Mouse (Mus musculus) forebrain, embryonic 10.5 days (tissue): ENCODE results near the gene Mpv17l2. TPM values are rescaled to one million over a fixed set of nuclear protein-coding genes. Genes with fewer than 3 reads are reported as not detected.

Source experiments
- DNase-seq: peaks from one replicate; pipeline ENCODE4 v3.0.0-alpha.2; 2017; ENCODE audit warnings: low spot score; ENCODE audit errors: extremely low spot score
- H3K27ac ChIP-seq: fragments of 300-500 bp; sonication (generic); 2 replicates; pipeline ENCODE4 v1.5.1; 2016; ENCODE audit warnings: mild to moderate bottlenecking
- H3K27me3 ChIP-seq: fragments of 300-500 bp; sonication (generic); 2 replicates; pipeline ENCODE4 v1.6.1; 2016; ENCODE audit warnings: mild to moderate bottlenecking; ENCODE audit not compliant: poor library complexity, severe bottlenecking
- H3K36me3 ChIP-seq: fragments of 300-500 bp; sonication (generic); replicated peaks from 2 replicates; pipeline ENCODE4 v1.6.1; 2016; ENCODE audit warnings: mild to moderate bottlenecking, moderate library complexity
- H3K4me1 ChIP-seq: fragments of 300-500 bp; sonication (generic); 2 replicates; pipeline ENCODE4 v1.6.1; 2016
- H3K4me3 ChIP-seq: fragments of 300-500 bp; sonication (generic); 2 replicates; pipeline ENCODE4 v1.5.1; 2016; ENCODE audit warnings: mild to moderate bottlenecking, moderate library complexity
- H3K9me3 ChIP-seq: fragments of 300-500 bp; sonication (generic); 2 replicates; pipeline ENCODE4 v1.6.1; 2016; ENCODE audit warnings: mild to moderate bottlenecking, moderate library complexity
- WGBS: fragments of 180-500 bp; shearing (Covaris S2); methylation state at CpG from one replicate; pipeline ENCODE4 v1.1.7; 2016; 5-methylcytosine and 5-hydroxymethylcytosine counted together
- polyA plus RNA-seq: library from polyadenylated mRNA; unstranded; fragments of >200 nt; fragmentation: Nextera tagmentation; extraction: Ambion mirVana; gene quantifications from 2 replicates; pipeline ENCODE4 v1.2.1, GENCODE M21; 2016

Gene Mpv17l2
- polyA plus RNA-seq, 1 experiment from 2014 or later, result 30.8 TPM

GRCm38 (mm10) chr8:70760350-70760749, 396 bp downstream of the Mpv17l2 start:
- peaks cover 58% of the 10 kb centered on the region for H3K4me1 ChIP-seq
- peaks cover 32% of the 10 kb centered on the region for H3K36me3 ChIP-seq
- H3K27me3 ChIP-seq, result peaks cover 23% of the 10 kb centered on the region
- peak overlapping the region; percentile 85 for H3K27ac ChIP-seq
- under 1% methylated on average over 22 of the region's 22 CpGs for WGBS
- H3K4me3 ChIP-seq, result peak overlapping the region; percentile 81
- DNase-seq, result no peak
- no peaks in the 10 kb centered on the region for H3K9me3 ChIP-seq

GRCm38 (mm10) chr8:70758616-70759561, 1.9 kb downstream of the Mpv17l2 start:
- WGBS, result 80% methylated on average over 19 of the region's 19 CpGs
- peak overlapping the region; percentile 81; the same call in 1 of the 2 replicates for H3K4me3 ChIP-seq

DNA sequence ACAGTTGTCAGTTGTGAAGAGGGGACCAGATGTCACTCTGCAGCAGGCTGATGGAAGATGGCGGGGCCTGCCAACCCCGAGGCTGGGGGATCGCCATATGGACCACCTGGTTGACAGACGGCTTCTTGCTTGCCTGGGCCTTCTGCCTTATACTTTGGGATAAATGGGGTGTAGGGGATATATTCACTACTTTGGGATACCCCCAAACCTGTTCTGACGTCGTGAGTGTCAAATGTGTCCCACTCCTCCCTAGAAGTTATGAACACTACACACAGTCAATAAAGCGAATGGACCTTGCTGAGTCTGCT, 2.5 kb downstream of the Mpv17l2 start:
- Histone ChIP-seq H3K4me3 (no peak overlapping the region), H3K27ac (no peak overlapping the region; the same call in 1 of the 2 replicates), H3K4me1 (peaks cover 66% of the 10 kb centered on the region)

More at GRCm38 (mm10) chr8:70758616-70759561, 1.9 kb downstream of the Mpv17l2 start:
- no peak for DNase-seq
- Histone ChIP-seq H3K4me1 (peaks cover 61% of the 10 kb centered on the region), H3K9me3 (no peaks in the 10 kb centered on the region), H3K27ac (no peak overlapping the region; the same call in 1 of the 2 replicates), H3K27me3 (peaks cover 19% of the 10 kb centered on the region), H3K36me3 (peaks cover 26% of the 10 kb centered on the region)

DNA sequence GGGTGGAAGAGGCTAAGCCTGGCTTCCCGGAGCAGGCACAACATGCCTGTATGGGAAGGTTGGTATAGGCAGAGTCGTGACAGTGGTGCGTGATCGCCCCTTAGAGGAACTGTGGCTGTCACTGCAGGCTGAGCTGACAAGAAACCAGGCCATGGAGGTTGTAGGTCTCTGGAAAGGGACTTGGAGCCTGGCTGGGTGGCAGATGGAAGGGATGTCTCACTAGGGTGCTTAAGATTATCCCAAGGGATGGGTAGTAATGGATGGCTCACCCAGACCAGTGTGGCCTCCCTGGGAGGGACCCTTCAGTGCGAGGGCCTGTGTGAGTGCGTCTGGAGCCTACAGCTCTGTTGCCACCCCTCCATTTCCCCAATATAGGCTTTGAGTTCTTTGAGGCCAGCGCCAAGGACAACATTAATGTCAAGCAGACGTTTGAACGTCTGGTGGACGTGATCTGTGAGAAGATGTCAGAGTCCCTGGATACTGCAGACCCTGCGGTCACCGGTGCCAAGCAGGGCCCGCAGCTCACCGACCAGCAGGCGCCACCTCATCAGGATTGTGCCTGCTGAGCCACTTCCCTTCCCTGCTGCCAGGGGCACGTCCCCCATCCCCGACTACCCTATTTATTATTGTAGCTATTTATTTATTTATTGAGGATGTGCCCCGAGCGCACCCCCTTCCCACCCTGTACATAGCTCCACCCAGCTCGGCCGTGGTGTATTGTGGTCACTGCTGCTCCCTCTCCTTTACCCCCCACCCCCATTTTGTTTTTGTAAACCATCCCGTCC, 3.0 kb downstream of the Mpv17l2 start:
- peaks cover 26% of the 10 kb centered on the region for H3K36me3 ChIP-seq
- H3K9me3 ChIP-seq, result no peaks in the 10 kb centered on the region
- peaks cover 71% of the 10 kb centered on the region for H3K4me1 ChIP-seq
- no peak for DNase-seq
- H3K27me3 ChIP-seq, result peaks cover 19% of the 10 kb centered on the region
- no peak overlapping the region for H3K4me3 ChIP-seq
- no peak overlapping the region for H3K27ac ChIP-seq
- 76% methylated on average over 22 of the region's 22 CpGs for WGBS

More for the DNA sequence above, 2.5 kb downstream of the Mpv17l2 start:
- peaks cover 26% of the 10 kb centered on the region for H3K36me3 ChIP-seq
- no peak for DNase-seq
- WGBS, result 87% methylated on average over 7 of the region's 7 CpGs
- H3K27me3 ChIP-seq, result peaks cover 19% of the 10 kb centered on the region
- no peaks in the 10 kb centered on the region for H3K9me3 ChIP-seq

DNA sequence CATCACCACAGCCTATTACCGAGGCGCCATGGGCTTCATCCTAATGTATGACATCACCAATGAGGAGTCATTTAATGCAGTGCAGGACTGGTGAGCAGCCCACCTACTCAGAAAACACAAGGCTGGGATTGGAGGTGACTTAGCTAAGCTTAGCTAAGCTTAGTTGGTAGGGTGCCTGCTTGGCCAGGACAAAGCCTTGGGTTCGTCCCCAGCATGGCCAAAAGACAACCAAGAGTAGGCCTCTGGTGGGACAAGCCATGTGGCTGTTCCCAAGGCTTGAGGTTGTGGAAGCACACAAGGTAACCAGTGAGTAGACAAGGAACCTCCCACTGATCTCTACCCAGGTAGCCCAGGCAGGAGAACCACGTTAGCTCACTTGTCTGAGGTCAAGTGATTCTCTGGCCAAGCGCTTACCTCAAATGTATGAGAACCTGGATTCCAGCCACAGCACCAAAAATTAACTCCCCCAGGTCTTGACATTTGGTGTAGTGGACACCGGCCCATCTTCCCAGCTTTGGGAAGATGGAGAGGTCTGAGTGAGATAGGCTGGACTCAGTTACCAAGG, 4.2 kb downstream of the Mpv17l2 start:
- H3K27ac ChIP-seq, result no peak overlapping the region
- 87% methylated on average over 6 of the region's 6 CpGs for WGBS
- peaks cover 68% of the 10 kb centered on the region for H3K4me1 ChIP-seq
- H3K27me3 ChIP-seq, result peaks cover 19% of the 10 kb centered on the region
- no peak for DNase-seq
- H3K4me3 ChIP-seq, result no peak overlapping the region
- H3K9me3 ChIP-seq, result no peaks in the 10 kb centered on the region
- peaks cover 26% of the 10 kb centered on the region for H3K36me3 ChIP-seq

DNA sequence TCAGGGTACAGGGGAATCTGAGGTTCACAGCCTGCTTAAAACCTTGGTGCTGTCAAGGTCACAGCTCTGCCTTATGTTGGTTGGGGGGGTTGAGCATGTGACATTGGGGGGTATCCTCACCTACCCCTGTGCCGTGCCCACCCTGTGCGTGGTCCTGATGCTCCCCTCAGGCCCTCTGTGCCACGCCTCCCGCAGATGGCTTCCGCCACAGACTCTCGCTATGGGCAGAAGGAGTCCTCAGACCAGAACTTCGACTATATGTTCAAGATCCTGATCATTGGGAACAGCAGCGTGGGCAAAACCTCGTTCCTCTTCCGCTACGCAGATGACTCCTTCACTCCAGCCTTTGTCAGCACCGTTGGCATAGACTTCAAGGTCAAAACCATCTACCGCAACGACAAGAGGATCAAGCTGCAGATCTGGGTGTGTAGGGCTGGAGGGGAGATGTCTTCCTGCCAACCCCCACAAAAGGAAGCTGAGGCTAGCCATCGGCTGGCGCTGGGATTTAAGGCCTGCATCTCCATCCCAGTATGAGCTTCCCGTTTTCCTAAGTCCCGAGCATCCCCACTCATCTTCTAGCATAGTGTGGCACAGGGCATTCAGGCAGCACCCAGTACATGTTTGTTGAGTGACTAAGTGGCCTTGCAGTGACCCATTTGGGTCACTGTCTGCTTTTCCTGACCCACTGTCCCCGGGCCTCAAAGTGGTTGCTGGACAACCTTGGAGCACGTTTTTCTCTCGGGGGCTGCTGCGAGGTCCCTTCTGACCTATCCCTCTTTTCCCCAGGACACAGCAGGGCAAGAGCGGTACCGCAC, 4.9 kb downstream of the Mpv17l2 start:
- 87% methylated on average over 24 of the region's 24 CpGs for WGBS
- H3K9me3 ChIP-seq, result no peaks in the 10 kb centered on the region
- H3K4me1 ChIP-seq, result peaks cover 62% of the 10 kb centered on the region
- H3K4me3 ChIP-seq, result peak overlapping the region; percentile 82
- no peak for DNase-seq
- no peak overlapping the region for H3K27ac ChIP-seq
- peaks cover 19% of the 10 kb centered on the region for H3K27me3 ChIP-seq
- H3K36me3 ChIP-seq, result peaks cover 26% of the 10 kb centered on the region

- H3K27ac ChIP-seq, result peak overlapping the region; percentile 86
- peaks cover 54% of the 10 kb centered on the region for H3K4me1 ChIP-seq
- WGBS, result 22% methylated on average over 50 of the region's 50 CpGs
- peaks cover 23% of the 10 kb centered on the region for H3K27me3 ChIP-seq
- peak overlapping the region; percentile 82 for H3K4me3 ChIP-seq
- peaks cover 26% of the 10 kb centered on the region for H3K36me3 ChIP-seq
- no peaks in the 10 kb centered on the region for H3K9me3 ChIP-seq
- DNase-seq, result no peak
Measured at GRCm38 (mm10) chr8:70754871-70755660, 5.7 kb downstream of the Mpv17l2 start.

- peaks cover 28% of the 10 kb centered on the region for H3K27me3 ChIP-seq
- H3K4me3 ChIP-seq, result peak within 1 kb of the TSS; percentile 82
- peaks cover 26% of the 10 kb centered on the region for H3K36me3 ChIP-seq
- peak; percentile 95 for DNase-seq
- no peaks in the 10 kb centered on the region for H3K9me3 ChIP-seq
- H3K4me1 ChIP-seq, result peaks cover 46% of the 10 kb centered on the region
- peak within 1 kb of the TSS; percentile 86 for H3K27ac ChIP-seq
- WGBS, result 8% methylated on average over 37 of the region's 37 CpGs
Measured at GRCm38 (mm10) chr8:70754043-70754870, 6.5 kb downstream of the Mpv17l2 start, which contains the start of gene Rab3a. TSS of gene Rab3a (plus strand) at chr8:70754679.

GRCm38 (mm10) chr8:70753151-70753550, 7.6 kb downstream of the Mpv17l2 start:
- H3K4me3 ChIP-seq, result peak overlapping the region; percentile 3; the same call in 1 of the 2 replicates
- H3K36me3 ChIP-seq, result peaks cover 22% of the 10 kb centered on the region
- DNase-seq, result no peak
- WGBS, result 37% methylated on average over 21 of the region's 21 CpGs
- peaks cover 38% of the 10 kb centered on the region for H3K27me3 ChIP-seq
- no peaks in the 10 kb centered on the region for H3K9me3 ChIP-seq
- peak overlapping the region; percentile 86 for H3K27ac ChIP-seq
- H3K4me1 ChIP-seq, result peaks cover 39% of the 10 kb centered on the region

DNA sequence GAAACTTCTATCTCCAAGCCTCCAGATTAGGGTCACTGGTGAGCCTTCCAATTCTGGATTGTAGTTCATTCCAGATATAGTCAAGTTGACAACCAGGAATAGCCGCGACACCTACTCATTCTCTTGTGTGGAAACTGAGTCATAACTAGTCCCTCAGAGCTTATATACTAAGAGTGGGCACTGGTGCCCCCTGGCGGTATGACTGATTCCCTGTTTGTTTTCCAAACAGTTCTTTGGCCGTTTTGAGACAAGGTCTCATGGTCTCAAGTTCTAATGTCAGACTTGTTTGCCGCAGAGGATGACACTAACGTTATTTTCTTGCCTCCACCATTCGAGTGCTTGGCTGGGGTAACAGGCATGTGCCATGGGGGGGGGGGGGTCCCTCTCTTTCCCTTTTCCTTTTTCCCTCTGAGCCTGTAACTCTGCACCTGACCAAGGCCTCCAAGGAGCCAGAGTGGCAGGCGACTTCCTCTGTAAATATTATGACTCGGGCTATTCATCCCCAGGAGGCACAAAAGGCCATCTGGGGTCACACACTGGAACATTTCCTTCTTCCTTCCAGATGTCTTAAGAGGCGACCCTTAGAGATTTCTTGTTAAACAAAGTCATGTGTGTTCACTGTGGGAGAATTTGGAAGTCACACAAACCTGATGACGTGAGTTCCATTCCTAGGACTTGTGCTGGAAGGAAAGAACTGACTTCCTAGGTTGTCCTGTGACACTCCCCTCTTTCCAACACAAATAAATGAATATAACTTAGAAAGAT, 8.6 kb downstream of the Mpv17l2 start:
- peaks cover 12% of the 10 kb centered on the region for H3K36me3 ChIP-seq
- peaks cover 39% of the 10 kb centered on the region for H3K4me1 ChIP-seq
- no peaks in the 10 kb centered on the region for H3K9me3 ChIP-seq
- WGBS, result 32% methylated on average over 11 of the region's 11 CpGs
- H3K27me3 ChIP-seq, result peaks cover 48% of the 10 kb centered on the region
- no peak overlapping the region for H3K27ac ChIP-seq
- 0 out of 2 replicates have a peak overlapping the region, but pooled peaks have one; percentile 0 for H3K4me3 ChIP-seq
- peak; percentile 58 for DNase-seq
